Mouse (Mus musculus) cerebellum, adult 9-11 months (tissue): ENCODE measurements around the gene Mospd3.
A peak's percentile ranks its signal among the peaks of the same experiment; 100 is the strongest.
"Not testable (repeated sequence)": the region's sequence is repeated elsewhere in the genome, so short reads cannot be mapped to it uniquely, and the experiment has no call there.

Experiments used
- DNase-seq: peaks from one replicate; pipeline ENCODE4 v3.0.0; 2022

The Mospd3 gene

GRCm38 (mm10) chr5:137614921-137615320, 14.1 kb upstream of the Mospd3 start:
- DNase-seq: not testable (repeated sequence)

DNA sequence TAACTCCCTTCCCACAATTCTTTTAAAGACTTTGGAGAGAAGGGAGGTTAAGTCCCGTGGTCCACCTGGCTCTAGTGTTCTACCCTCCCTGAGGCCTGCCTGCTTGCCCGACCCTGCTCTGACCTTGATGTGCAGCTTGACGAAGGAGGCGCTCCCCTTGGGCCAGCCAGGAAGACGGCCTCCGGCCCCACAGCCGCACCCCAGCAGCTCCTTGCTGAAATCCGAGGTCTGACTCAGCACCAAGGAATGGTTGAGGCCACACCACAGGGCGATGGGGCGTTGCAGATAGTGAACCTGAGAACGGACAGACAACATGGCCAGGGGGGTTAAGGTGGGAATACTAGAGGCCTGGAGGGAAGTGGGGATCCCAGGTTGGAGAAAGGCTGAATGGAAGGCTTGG, 12.7 kb upstream of the Mospd3 start, which contains the start of gene Pcolce:
Pcolce (minus strand) TSS at position 235 of the 400 bp plus-strand sequence.
- no peak for DNase-seq

- DNase-seq: no peak
Observed at GRCm38 (mm10) chr5:137613076-137613475, 12.2 kb upstream of the Mospd3 start.

DNA sequence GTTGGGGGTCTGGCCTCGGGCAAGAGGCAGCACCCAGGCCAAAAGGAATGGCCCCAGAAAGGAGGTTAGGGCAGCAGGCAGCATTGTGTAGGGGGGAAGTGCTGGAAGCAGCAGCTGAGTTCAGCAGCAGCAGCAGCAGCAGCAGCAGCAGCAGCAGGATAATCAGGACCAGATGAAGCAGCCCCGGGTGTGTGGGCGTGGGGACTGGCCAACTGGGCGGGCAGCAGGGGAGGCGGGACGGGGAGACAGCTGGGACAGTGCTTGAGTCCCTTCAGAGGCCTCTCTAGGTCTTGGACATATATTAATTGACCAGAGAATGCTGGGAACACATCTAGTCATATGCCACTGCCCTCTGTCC, 10.4 kb upstream of the Mospd3 start:
- DNase-seq: no peak

GRCm38 (mm10) chr5:137610548-137611244, 9.8 kb upstream of the Mospd3 start:
- no peak for DNase-seq

DNA sequence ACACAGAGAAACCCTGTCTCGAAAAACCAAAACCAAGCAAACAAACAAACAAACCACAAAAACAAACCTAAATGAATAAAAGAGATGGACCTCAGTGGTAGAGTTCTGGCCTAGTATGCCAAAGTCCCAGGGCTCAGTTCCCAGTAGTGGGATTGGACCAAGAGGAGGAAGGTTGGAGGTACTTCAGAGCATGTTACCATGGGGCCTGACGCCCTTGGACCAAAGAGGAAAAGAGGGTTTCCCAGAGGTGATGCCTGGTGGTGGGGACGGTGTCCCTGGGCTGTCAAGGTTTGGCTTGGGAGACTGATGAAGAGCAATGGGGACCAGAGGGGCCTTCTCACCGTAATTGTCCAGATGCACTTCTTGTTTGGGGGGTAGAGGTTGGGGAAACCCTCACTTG, 9.2 kb upstream of the Mospd3 start:
- DNase-seq: no peak

GRCm38 (mm10) chr5:137609292-137609691, 8.4 kb upstream of the Mospd3 start:
- no peak for DNase-seq

DNA sequence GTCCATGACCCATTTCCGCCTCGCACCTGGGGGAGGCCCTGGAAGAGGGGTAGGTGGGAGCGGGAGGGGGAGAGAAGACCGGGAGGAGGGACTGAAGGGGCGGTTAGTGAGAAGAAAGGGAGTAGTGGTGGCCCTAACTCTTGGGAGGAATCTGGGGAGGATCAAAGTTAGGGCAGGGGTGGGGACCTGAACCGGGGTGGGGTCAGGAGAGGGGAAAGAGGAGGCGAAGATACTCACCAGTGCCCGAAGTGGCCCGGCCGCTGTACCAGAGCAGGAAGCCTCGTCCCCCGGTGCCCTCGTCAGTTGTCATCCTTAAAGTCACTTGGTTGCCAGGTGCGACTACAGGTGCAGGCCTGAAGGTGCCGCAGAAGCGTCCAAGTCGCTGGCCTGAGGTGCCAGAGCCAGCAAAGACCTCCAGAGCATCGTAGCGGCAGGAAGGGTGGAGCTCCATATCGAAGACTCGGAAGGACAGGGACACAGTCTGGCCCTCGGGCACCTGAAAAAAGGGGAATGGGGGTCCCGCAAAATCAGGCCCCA, 7.9 kb upstream of the Mospd3 start:
- DNase-seq: no peak

DNA sequence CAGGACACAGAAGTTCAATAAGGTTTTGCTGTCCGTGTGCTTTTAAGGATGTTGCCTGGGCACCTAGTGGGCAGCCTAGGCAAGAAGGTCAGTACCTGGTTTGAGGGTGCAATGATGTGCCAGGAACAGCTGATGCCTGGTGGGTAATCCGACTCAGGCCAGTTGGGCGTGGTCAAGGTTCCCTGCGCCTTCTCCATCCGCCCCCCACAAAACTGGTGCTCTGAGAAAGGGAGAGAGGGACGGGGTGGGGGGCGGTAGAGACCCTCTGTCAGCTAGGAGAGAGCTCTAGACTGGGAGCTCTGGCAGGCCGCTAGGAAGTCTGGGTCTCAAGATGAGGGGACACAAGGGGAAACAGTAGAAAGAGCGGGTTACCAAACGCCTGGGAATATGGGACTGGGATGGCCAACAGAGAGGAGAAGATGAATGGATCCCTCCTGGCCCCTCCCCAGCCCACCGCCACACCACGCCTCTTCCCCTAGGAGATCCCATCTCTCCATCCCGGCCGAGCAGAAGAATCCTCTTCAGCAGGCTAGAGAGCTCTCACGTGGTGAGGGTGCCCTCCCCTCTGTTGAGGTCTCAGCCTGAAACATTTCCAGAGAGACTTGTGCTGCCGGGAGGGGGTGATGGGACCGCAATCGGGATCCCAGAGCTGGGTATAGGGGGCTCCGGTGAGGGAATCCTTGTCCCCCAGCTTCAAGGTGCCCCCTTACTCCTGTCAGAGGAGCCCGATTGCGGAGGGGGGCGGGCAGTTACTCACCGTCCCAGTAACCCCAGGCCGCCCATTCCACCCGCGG, 7.2 kb upstream of the Mospd3 start:
- DNase-seq: no peak

DNA sequence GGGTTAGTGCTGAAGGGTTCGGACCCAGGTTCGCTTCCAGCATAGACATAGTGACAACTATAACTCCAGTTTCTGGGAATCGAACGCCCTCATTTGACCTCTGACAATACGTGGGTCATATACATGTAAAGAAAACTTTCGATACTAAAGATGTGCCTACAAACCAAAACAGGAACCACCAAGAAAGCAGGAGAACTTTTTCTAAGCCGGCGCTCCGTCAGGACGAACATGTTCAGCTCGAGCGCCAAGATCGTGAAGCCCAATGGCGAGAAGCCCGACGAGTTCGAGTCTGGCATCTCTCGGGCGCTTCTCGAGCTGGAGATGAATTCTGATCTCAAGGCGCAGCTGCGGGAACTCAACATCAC, 489 bp upstream of the Mospd3 start:
- no peak for DNase-seq

DNA sequence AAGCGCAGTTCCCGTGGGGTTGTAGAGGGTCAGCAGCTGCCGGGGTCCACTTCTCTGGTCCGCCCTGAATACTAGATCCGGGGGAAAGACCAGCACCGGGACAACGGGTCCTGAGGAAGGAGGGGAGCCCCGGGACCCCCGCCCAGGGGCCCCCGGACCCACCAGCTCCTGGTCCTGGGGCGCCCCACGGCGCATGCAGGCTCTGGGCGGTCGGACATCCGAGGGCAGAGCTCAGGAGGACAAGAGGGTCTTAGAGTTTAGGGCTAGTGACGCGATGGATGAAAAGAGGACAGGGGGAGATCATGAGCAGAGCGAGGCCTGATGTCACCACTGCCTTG, 608 bp downstream of the Mospd3 start:
- no peak for DNase-seq

GRCm38 (mm10) chr5:137599600-137599999, 1.3 kb downstream of the Mospd3 start:
- DNase-seq: peak; percentile 52

DNA sequence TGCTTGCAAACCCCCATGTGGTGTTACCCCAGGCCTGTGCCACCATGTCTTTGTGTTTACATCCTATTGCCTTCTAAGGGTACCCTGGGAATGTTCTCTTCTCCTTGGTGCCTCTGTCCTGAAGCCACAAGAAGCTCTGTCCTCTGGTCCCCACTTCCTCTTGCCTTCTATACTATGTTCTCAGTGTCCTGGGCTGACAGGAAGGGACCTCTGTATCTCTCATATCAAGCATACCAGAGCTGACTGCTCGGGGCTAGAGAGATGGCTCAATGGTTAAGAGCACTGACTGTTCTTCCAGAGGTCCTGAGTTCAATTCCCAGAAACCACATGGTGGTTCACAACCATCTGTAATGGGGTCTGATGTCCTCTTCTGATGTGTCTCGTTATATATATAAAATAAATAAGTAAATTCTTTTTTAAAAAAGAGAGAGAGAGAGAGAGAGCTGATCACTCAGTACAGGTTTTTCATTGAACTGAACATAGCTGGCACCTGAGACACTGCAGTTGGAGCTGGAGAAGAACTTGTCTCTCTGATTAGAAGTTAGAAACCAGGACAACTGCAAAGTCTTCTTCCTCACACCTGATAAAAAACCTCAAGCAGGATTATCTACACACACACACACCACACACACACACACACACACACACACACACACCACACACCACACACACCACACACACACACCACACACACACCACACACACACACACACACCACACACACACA, 2.6 kb downstream of the Mospd3 start:
- DNase-seq: no peak

- DNase-seq: no peak
Observed at GRCm38 (mm10) chr5:137597625-137598024, 3.2 kb downstream of the Mospd3 start.

GRCm38 (mm10) chr5:137596601-137597261, 4.1 kb downstream of the Mospd3 start:
- no peak for DNase-seq

DNA sequence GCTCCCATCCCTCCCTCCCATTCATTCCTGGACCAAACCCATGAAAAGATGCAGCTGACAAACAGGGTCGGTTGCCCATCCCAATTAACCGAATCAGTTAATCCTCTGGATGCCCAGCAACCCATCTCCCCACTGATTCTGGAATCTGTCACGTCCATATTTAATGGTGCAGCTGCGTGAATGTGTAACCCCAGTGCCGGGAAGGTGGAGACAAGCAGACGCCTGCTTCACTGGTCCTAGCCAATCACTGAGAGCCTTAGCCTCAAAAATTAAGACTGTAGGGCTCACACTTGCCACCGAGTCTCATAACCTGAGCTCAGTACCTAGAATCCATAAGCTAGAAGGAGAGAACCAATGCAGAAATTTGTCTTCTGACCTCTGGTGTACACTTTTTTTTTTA, 4.9 kb downstream of the Mospd3 start:
- DNase-seq: no peak

DNA sequence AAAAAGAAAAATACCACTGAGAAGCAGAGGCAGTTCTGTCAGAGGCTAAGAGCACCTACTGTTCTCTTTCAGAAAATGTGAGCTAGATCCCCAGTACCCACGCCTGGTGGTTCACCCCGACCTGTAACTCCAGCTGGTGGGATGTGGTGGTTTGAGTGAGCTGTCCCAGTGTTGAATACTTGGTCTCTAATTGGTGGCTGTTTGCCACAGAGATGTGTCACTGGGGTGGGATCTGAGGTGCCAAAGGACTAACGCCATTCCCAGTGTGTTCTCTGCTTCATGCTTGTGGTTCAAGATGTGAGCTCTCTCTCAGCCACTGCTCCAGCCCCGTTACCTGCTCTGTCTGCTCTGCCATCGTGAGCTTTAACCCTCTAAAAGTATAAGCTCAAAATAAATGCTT, 10.4 kb downstream of the Mospd3 start:
- DNase-seq: no peak

GRCm38 (mm10) chr5:137584976-137585375, 15.9 kb downstream of the Mospd3 start:
- peak; percentile 76 for DNase-seq

- DNase-seq: no peak
Observed at GRCm38 (mm10) chr5:137583670-137584169, 17.1 kb downstream of the Mospd3 start.

GRCm38 (mm10) chr5:137582702-137583101, 18.2 kb downstream of the Mospd3 start:
- DNase-seq: no peak

GRCm38 (mm10) chr5:137580246-137580645, 20.6 kb downstream of the Mospd3 start:
- DNase-seq: no peak

GRCm38 (mm10) chr5:137574470-137574901, 26.4 kb downstream of the Mospd3 start:
- DNase-seq: peak; percentile 86
